Mouse (Mus musculus): Measurements from ENCODE around the gene U2af1.

U2af1 gene

GRCm38 (mm10) chr17:31660661-31661250 is 2.1 kb upstream of the U2af1 start:
- DNase-seq (ENCODE audit: low spot score): no peak

DNA sequence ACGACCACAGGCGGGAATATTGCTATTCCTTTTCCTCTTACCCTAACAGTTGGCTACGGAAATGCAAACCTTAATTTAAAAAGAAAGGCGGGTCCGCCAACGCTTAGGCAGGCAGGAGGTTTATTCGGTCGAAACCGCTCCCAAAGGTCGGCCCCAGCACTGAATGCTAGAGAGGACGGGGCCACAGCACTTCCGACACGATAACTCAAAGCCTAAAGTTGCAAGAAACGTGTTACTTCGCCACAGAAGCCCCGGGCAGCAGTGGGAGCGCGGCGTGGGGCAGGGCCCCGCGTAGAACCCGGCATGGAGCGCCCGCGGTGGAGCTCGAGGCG is 590 bp downstream of the U2af1 start:
- no peak for DNase-seq (ENCODE audit: low spot score)

DNA sequence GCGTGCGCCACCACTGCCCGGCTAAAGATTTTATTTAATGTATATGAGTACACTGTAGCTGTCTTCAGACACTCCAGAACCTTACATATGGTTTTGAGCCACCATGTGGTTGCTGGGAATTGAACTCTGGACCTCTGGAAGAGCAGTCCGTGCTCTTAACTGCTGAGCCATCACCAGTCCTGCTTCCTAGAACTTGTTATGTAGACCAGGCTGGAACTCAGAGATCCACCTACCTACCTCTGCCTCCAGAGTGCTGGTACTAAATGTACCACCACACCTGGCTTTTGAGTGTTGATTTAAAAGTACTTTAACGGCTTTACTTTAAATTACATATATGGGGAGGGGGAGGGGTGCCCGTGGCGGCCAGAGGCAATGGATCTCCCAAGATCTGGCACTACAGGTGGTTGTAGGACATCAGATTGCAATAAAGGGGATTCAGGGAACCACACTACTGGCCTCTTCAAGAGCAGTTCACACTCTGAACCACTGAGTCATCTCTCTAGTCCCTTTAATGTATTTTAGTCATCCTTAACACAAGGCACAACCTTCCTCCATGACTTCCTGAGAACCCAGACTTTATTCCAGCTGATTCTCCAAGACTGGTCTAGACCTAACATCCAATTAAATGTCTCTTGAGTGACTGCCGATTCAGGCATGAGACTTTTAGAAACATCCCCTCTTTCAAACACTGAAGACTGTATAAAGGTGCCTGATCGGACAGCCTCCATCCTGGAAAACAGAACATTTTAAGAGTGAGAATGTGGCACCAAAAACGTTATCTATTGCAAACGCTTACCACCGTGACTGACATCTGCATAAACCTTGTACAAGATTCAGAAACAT is 1.3 kb downstream of the U2af1 start:
- no peak for DNase-seq (ENCODE audit: low spot score)

GRCm38 (mm10) chr17:31656682-31657081 is 2.0 kb downstream of the U2af1 start:
- no peak for DNase-seq (ENCODE audit: low spot score)

DNA sequence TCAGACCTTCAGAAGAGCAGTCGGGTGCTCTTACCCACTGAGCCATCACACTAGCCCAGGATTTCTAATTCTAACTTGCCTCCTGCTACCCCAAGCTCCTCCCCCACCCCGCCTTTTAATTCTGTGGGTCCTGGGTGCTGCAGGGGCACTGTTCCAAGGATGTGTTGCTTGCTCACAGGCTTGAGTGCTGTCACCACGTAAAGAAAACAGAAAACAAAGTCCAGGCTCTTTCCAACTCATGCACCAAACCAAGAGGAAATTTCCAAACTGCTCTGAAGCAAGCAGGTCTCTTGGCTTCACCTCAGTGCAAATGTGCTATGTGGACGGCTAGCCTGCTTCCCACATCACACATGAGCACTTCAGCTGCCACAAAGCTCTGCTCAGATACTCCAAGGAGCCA is 3.3 kb downstream of the U2af1 start:
- no peak for DNase-seq (ENCODE audit: low spot score)

GRCm38 (mm10) chr17:31653277-31653676 is 5.4 kb downstream of the U2af1 start:
- DNase-seq (ENCODE audit: low spot score): no peak

GRCm38 (mm10) chr17:31652152-31652551 is 6.5 kb downstream of the U2af1 start:
- DNase-seq (ENCODE audit: low spot score): no peak

DNA sequence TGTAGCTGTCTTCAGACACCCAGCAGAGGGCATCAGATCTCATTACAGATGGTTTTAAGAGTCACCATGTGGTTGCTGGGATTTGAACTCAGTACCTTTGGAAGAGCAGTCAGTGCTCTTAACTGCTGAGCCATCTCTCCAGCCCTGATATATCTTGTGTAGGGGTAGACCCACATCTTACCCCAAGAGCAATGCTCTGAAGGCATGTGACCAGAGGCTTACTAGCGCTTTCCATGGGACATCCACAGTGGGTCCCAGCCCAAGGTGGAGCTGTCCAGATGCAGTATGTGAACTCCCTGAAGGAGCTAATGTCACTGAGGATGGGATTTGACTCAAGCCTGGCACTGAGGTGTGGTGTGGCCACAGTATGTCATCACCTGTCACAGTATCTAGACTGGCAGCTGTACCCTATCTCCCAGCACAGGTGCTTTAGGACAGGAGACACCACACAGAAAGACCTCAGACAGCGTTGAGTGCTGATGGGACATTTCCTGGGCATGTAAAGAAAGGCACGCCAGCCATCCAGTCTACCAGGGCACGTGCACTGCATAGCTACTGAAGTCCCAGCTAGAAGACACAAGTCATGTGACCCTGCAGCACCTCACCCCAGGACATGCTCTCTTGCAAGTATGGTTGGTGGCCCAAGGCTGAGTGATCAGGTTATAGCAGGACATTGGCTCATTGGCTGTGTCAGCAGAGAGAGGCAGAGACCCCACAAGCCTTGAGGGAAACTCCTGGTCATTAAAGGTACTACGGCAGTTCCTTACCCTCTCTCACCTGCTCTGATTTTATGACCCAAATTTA is 12.3 kb downstream of the U2af1 start:
- no peak for DNase-seq (ENCODE audit: low spot score)

DNA sequence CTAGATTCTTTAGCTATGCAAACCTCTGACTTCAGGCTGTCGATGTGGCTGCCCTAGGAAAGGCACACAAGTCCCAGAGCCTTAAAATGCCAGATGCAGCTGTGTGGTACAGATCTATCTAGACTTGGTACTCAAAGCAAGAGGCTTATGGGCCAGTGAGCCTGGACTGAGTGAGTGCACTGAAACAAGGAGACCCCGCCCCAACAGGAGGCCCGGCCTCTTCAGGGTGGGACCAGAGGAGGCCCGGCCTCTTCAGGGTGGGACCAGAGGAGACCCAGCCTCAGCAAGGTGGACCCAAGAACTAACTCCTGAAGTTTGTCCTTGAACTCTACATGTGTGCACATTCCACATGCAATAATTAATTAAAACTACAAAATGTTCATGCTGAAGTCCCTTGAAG is 15.8 kb downstream of the U2af1 start:
- DNase-seq (ENCODE audit: low spot score): no peak

GRCm38 (mm10) chr17:31642331-31642730 is 16.4 kb downstream of the U2af1 start:
- DNase-seq (ENCODE audit: low spot score): no peak

- DNase-seq (ENCODE audit: low spot score): no peak
These were observed 19.0 kb downstream of the U2af1 start for GRCm38 (mm10) chr17:31639651-31640050.

DNA sequence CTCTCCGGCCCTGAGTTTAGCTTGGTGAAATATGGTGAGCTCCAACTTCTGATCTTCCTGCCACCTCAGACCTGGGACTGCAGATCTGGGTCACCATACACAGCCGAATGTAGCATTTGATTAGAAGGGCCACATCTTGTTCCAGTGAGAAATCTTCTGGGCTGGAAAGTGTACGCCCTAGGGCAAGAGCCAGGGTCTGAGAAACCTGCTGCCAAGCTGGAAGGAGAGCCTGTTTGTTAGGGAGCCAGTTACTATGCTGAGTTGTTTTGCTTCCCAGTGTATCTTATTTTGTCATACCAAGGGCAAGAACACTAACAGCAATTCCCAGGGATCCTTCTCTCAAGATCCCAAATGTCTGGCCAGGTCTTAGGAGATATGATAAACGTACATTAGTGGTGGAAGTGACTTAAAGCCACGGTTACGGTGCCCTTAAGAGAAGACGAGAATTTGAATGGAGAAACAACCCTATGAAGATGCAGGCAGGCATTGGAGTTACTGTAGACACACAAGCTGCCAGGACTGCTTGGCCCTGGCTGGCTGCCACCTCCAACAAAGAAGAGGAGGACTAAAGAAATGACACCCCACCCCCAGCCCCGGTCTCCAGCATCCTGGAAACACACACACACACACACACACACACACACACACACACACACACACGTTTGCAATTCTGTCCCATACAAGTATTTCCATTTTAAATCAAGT is 20.7 kb downstream of the U2af1 start:
- DNase-seq (ENCODE audit: low spot score): no peak

DNA sequence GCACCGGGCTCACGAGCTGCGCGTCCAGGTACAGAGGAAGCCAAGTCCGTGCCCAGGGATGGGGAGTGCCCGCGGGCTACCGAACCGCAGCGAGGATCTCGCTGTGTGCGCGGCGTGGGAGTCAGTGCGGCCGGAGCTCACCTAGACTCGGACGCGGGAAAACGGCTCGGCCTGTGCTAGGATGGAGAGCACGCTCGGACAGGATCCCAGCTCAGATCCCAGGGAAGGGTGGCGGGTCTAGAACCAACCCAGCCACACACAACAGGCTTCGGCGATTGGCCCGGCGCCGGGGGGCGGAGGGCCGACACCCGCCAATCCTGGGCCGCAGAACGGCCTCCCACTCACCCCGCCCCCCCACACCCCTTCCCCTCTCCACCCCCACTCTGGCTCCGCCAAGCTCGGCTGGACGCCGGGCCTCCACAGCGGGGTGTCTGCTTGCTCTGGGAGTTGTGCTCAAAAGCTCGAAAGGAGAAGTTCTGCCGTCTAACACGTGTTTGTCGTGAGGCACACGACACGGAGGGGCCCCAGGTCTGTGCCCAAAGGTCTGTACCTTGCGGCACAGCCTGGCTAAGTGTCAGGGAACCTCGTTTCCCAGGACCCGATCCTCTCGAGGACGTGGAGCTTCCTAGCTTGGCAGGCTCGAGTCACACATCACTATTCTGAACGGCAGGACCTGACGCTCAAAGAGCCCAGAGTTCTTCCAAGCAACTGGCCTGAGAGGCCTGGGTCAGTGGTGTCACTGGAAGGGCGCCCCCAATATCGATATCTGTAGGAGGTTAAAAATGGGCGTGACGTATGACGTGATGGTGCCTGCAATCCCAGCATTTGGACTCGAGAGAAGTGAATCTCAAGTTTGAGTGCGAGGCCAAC is 21.5 kb downstream of the U2af1 start, which contains the start of gene Cbs:
TSS of gene Cbs (minus strand) at position 297 of the 870 bp plus-strand sequence.
- peak; percentile 42 for DNase-seq (ENCODE audit: low spot score)

DNA sequence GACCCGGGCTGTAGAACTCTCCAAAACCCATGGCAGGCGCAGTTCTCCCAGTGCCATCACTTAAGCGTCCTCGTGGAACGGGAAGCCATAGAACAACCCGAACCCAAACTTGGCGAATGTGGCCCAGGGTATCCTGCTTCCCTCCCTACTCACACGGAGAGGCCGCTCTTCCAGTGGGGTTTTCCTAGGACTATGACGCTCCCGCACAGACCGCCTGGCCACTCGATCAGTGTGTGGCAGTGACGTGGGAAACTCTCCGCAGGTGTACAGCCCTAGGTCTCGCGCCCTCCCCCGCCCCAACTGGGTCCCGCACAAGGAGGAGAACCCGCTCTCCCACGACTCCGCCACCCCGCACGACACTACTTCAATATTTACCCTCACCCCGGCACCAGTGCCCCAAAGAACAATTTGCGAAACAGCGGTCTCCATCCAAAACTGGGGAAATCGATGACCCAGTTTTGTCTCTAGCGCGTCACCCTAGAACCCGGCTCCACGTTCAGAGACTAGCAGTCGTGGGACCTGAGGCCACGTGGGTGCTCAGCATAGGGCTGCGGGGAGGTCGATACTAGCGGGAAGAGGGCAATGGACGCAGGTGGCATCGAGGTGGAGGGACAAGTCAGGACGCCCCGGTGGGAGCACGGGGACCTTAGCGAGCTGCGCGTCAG is 22.3 kb downstream of the U2af1 start:
- no peak for DNase-seq (ENCODE audit: low spot score)

DNA sequence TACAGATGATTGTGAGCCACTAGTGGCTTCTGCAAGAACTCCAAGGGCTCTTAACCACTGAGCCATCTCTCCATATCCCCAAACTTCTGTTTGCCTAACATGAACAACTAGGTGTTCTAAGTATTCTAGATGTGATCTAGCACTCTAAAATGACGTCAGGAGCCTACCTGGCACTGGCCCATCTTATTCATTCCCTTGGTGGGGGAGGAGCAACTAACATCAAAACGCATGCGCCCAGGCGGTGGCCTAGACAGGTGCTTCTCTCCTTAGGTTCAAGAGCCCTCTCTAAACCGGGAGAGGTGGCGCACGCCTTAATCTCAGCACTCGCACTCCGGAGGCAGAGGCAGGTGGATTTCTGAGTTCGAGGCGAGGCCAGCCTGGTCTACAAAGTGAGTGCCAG is 22.9 kb downstream of the U2af1 start:
- no peak for DNase-seq (ENCODE audit: low spot score)

- DNase-seq (ENCODE audit: low spot score): no peak
These were observed 23.8 kb downstream of the U2af1 start for GRCm38 (mm10) chr17:31634896-31635295.

DNA sequence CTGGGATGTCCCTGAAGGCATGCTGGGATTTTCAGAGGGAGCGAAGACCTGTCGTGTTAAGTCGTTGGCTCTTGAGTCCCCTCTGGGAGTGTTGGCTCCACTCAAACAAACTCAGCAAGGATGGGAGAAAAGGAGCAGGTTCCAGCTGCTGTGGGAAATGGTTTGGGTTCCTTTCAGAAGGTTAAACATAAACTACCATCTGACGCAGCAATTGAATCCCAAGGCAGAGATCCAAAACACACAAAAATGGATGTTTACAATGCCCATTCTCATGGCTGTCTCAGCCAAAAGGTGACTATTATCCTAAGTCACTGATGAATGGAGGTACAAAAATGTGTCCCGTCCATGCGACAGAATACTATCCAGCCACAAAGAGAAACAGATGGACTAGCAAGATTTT is 25.7 kb downstream of the U2af1 start:
- DNase-seq (ENCODE audit: low spot score): no peak

GRCm38 (mm10) chr17:31631081-31631800 is 27.5 kb downstream of the U2af1 start:
- DNase-seq (ENCODE audit: low spot score): no peak

DNA sequence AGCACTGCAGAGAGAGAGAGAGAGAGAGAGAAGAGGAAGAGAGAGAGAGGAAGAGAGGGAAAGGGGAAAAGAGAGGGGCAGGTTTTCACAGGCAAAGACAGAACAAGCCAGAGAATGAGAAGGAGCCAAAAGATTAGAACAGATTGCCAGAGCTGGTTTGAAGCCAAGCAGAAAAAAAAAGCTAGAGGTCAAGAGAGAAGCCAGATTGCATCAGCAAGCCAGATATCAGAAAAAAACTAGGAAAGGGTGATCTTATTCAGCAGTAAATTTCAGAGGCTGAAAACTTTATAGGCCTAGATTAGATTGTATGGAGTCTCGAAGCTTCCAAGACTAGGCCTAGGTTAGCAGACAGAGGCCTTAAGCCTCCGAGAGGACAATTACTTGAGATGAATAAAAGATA is 30.7 kb downstream of the U2af1 start:
- DNase-seq (ENCODE audit: low spot score): no peak

- no peak for DNase-seq (ENCODE audit: low spot score)
These were observed 35.6 kb downstream of the U2af1 start for GRCm38 (mm10) chr17:31623101-31623500.
